Mouse (Mus musculus) heart, adult 2 months (tissue): ENCODE measurements around the gene Gm10320. TPM values are rescaled to one million over a fixed set of nuclear protein-coding genes. Genes with fewer than 3 reads are reported as not detected.
A peak's percentile ranks its signal among the peaks of the same experiment; 100 is the strongest.

Source experiments
- DNase-seq, 2 experiments: peaks; one replicate each; pipeline ENCODE4 v3.0.0; 2021
- H3K27ac ChIP-seq: fragments of 200-600 bp; 2 replicates; pipeline ENCODE4 v1.8.1; 2022
- H3K27me3 ChIP-seq: fragments of 200-500 bp; 2 replicates; pipeline ENCODE4 v1.6.1; 2012; ENCODE audit warnings: mild to moderate bottlenecking, low read length, inconsistent platforms, mixed read lengths; ENCODE audit not compliant: control insufficient read depth, insufficient read depth
- H3K36me3 ChIP-seq: fragments of 200-500 bp; 2 replicates; pipeline ENCODE4 v1.6.1; 2012; ENCODE audit warnings: low read length, inconsistent platforms; ENCODE audit not compliant: control insufficient read depth, insufficient read depth
- H3K4me1 ChIP-seq: fragments of 200-500 bp; 2 replicates; pipeline ENCODE4 v1.6.1; 2011; ENCODE audit warnings: low read length; ENCODE audit not compliant: control insufficient read depth, insufficient read depth
- H3K4me3 ChIP-seq: fragments of 200-600 bp; 2 replicates; pipeline ENCODE4 v1.8.1; 2022
- H3K79me2 ChIP-seq: fragments of 200-500 bp; replicated peaks from 2 replicates; pipeline ENCODE4 v1.6.1; 2012; ENCODE audit warnings: mild to moderate bottlenecking, inconsistent platforms, low read length, moderate library complexity, mixed read lengths; ENCODE audit not compliant: control insufficient read depth, insufficient read depth
- H3K9ac ChIP-seq: fragments of 200-500 bp; 2 replicates; pipeline ENCODE4 v1.6.1; 2012; ENCODE audit warnings: low read depth, mild to moderate bottlenecking, control low read depth, inconsistent platforms, low read length, mixed read lengths
- CTCF ChIP-seq: fragments of 200-600 bp; IDR thresholded peaks from 2 replicates; pipeline ENCODE4 v1.8.1; 2022; ENCODE audit warnings: antibody characterized with exemption, mild to moderate bottlenecking, moderate library complexity
- EP300 ChIP-seq: fragments of 200-500 bp; IDR thresholded peaks from 2 replicates; pipeline ENCODE4 v1.6.1; 2011; ENCODE audit warnings: low read depth, low read length, control low read depth; ENCODE audit not compliant: insufficient read depth
- POLR2A ChIP-seq: fragments of 200-500 bp; IDR thresholded peaks from 2 replicates; pipeline ENCODE4 v1.6.1; 2011; ENCODE audit warnings: mild to moderate bottlenecking, low read depth, low read length, control low read depth; ENCODE audit not compliant: insufficient read depth
- WGBS: fragments of 180-500 bp; shearing (Covaris S2); methylation state at CpG from one replicate; pipeline ENCODE4 v1.1.7; 2018; 5-methylcytosine and 5-hydroxymethylcytosine counted together
- intact Hi-C: fragments of 180-260 bp; cut with DNase I; formaldehyde crosslinking; loops from one replicate; pipeline ENCODE4 v1.15.1; 2025
- polyA plus RNA-seq: library from polyadenylated mRNA; depleted of rRNA; stranded (reverse); fragments of >200 nt; gene quantifications from 2 replicates; pipeline ENCODE4 v1.2.3, GENCODE M21; 2012
- total RNA-seq, 2 experiments: library from RNA; stranded (reverse); gene quantifications; 2 replicates each; pipeline ENCODE4 v1.2.3; 2021

Gm10320 gene
- total and polyA plus RNA-seq, 3 experiments: 0.27 TPM; not detected in 2

- no peaks in the 10 kb centered on the region for H3K4me1 ChIP-seq
- no peak overlapping the region for H3K9ac ChIP-seq
- no peak for DNase-seq
- peaks cover 27% of the 10 kb centered on the region for H3K27me3 ChIP-seq
- WGBS: 17% methylated on average over 6 of the region's 6 CpGs
- H3K4me3 ChIP-seq: no peak overlapping the region
- H3K79me2 ChIP-seq: no peaks in the 10 kb centered on the region
- H3K36me3 ChIP-seq: no peaks in the 10 kb centered on the region
- intact Hi-C loops: no loop called here
- no peak overlapping the region for H3K27ac ChIP-seq
- TF ChIP-seq EP300 (no peak), CTCF (no peak), POLR2A (no peak)
Observed at GRCm38 (mm10) chr13:98505989-98506388, 14.2 kb upstream of the Gm10320 start.

- TF ChIP-seq EP300 (no peak), CTCF (no peak), POLR2A (no peak)
- intact Hi-C loops: no loop called here
- WGBS: 14% methylated on average over 11 of the region's 11 CpGs
Observed at GRCm38 (mm10) chr13:98505489-98505857, 13.7 kb upstream of the Gm10320 start.

DNA sequence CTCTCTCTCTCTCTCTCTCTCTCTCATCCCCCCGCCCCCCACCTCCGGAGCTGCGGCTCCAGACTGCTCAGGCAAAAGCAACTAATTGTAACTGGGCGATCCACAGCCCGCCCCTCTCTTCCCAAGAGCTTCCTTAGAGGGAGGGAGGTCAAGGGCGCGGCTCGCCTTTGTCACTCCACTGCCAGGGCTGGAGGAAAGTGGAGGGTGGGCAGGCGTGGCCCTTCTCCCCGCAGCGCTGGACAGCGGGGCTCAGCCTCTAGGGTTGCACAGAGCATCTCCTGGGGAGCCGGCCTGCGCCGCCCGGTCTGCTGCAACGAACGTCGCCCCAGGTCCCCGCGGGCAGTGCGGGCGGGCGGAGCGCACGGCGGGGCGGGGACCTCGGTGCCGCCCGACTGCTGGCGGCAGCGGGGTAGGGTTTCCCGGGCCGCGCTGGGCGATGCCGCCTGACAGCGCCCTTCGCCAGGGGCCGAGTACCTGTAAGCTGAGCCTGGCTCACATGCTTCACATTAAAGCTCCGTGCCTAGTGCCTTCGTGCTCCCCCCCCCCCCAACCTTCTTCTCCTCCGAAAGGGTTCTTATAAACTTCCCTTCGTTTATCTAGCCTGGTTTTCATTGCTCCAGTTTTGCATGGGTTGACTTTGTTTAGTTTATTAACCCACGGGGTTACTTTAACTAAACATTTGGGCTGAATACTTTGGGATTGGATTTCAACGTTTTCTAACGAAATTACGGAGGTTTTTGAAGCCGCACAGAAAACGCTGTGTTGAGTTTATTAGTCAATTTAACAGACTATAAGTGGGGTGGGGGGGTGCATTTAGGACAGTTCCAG is 13.1 kb upstream of the Gm10320 start:
- H3K4me3 ChIP-seq: peak overlapping the region; percentile 5
- no peaks in the 10 kb centered on the region for H3K4me1 ChIP-seq
- 2% methylated on average over 46 of the region's 51 CpGs for WGBS
- DNase-seq: peak; percentile 13 to 42
- H3K9ac ChIP-seq: no peak overlapping the region
- H3K27ac ChIP-seq: no peak overlapping the region
- no peaks in the 10 kb centered on the region for H3K79me2 ChIP-seq
- TF ChIP-seq POLR2A: no peak
- no peak for TF ChIP-seq CTCF
- no peak for TF ChIP-seq EP300
- peaks cover 27% of the 10 kb centered on the region for H3K27me3 ChIP-seq
- intact Hi-C loops: no loop called here
- no peaks in the 10 kb centered on the region for H3K36me3 ChIP-seq

More at GRCm38 (mm10) chr13:98505489-98505857, 13.7 kb upstream of the Gm10320 start:
- Histone ChIP-seq H3K4me1 (no peaks in the 10 kb centered on the region), H3K9ac (no peak overlapping the region), H3K4me3 (no peak overlapping the region), H3K36me3 (no peaks in the 10 kb centered on the region), H3K27me3 (peaks cover 27% of the 10 kb centered on the region), H3K79me2 (no peaks in the 10 kb centered on the region), H3K27ac (no peak overlapping the region)
- DNase-seq: no peak

GRCm38 (mm10) chr13:98504181-98504660 is 12.4 kb upstream of the Gm10320 start:
- intact Hi-C loops: no loop called here
- Histone ChIP-seq H3K4me3 (no peak overlapping the region), H3K27ac (no peak overlapping the region), H3K79me2 (no peaks in the 10 kb centered on the region), H3K4me1 (no peaks in the 10 kb centered on the region), H3K36me3 (no peaks in the 10 kb centered on the region), H3K27me3 (peaks cover 27% of the 10 kb centered on the region), H3K9ac (no peak overlapping the region)
- 5% methylated on average over 27 of the region's 27 CpGs for WGBS
- peak in 1 of 2 experiments; percentile 26 for DNase-seq
- no peak for TF ChIP-seq CTCF
- TF ChIP-seq EP300: no peak
- no peak for TF ChIP-seq POLR2A

GRCm38 (mm10) chr13:98503601-98504000 is 11.8 kb upstream of the Gm10320 start:
- H3K9ac ChIP-seq: no peak overlapping the region
- H3K36me3 ChIP-seq: no peaks in the 10 kb centered on the region
- no peak for DNase-seq
- no peak for TF ChIP-seq CTCF
- TF ChIP-seq POLR2A: no peak
- TF ChIP-seq EP300: no peak
- H3K4me1 ChIP-seq: no peaks in the 10 kb centered on the region
- no peak overlapping the region for H3K27ac ChIP-seq
- no peaks in the 10 kb centered on the region for H3K79me2 ChIP-seq
- peaks cover 29% of the 10 kb centered on the region for H3K27me3 ChIP-seq
- 7% methylated on average over 8 of the region's 8 CpGs for WGBS
- no peak overlapping the region for H3K4me3 ChIP-seq
- intact Hi-C loops: no loop called here

GRCm38 (mm10) chr13:98502813-98503341 is 11.1 kb upstream of the Gm10320 start:
- Histone ChIP-seq H3K4me3 (peak overlapping the region; percentile 16), H3K36me3 (no peaks in the 10 kb centered on the region), H3K79me2 (no peaks in the 10 kb centered on the region), H3K4me1 (no peaks in the 10 kb centered on the region), H3K27me3 (peaks cover 29% of the 10 kb centered on the region), H3K27ac (no peak overlapping the region), H3K9ac (no peak overlapping the region)
- peak; percentile 8 to 30 for DNase-seq
- intact Hi-C loops: no loop called here
- TF ChIP-seq CTCF (no peak), POLR2A (no peak), EP300 (no peak)
- WGBS: 2% methylated on average over 27 of the region's 27 CpGs
